Mouse (Mus musculus) granulocyte monocyte progenitor cell, adult 5-6 weeks (primary cell): ENCODE results near the gene Blcap. TPM values are rescaled to one million over a fixed set of nuclear protein-coding genes. Genes with fewer than 3 reads are reported as not detected.

Experiments
- ATAC-seq: replicated peaks from 2 replicates; pipeline ENCODE4 v1.8.0; 2016; ENCODE audit warnings: mild to moderate bottlenecking, moderate TSS enrichment, inconsistent platforms; ENCODE audit not compliant: poor library complexity, severe bottlenecking
- total RNA-seq, 2 experiments: library from RNA; stranded (forward) in 1 of 2; stranded (reverse) in 1 of 2; fragments of 200-712, 200-1000 nt in 1 of 2; fragments of >200 nt in 1 of 2; fragmentation: Nextera tagmentation in 1 of 2; gene quantifications; 2 replicates each; pipeline ENCODE4 v1.2.3; 2014 to 2017

The Blcap gene
- total RNA-seq, 2 experiments from 2014 or later = 7.9 to 13.4 TPM

- ATAC-seq = 0 out of 2 replicates have a peak, but pooled peaks have one; percentile 5
Measured at GRCm38 (mm10) chr2:157560302-157560701, 10.8 kb downstream of the Blcap start.

- no peak for ATAC-seq
Measured at GRCm38 (mm10) chr2:157559858-157560257, 11.2 kb downstream of the Blcap start, which contains the start of gene Nnat. Gene Nnat, plus strand, starts transcription at chr2:157560078.

GRCm38 (mm10) chr2:157559440-157559839, 11.6 kb downstream of the Blcap start:
- ATAC-seq = no peak

- ATAC-seq = peak; percentile 40; the same call in 1 of the 2 replicates
Measured at GRCm38 (mm10) chr2:157558520-157558919, 12.6 kb downstream of the Blcap start.

- peak; percentile 9; the same call in 1 of the 2 replicates for ATAC-seq
Measured at GRCm38 (mm10) chr2:157558051-157558450, 13.0 kb downstream of the Blcap start.

GRCm38 (mm10) chr2:157556074-157556698, 14.9 kb downstream of the Blcap start:
- no peak for ATAC-seq

GRCm38 (mm10) chr2:157552158-157552886, 18.8 kb downstream of the Blcap start:
- no peak for ATAC-seq

GRCm38 (mm10) chr2:157550292-157550691, 20.8 kb downstream of the Blcap start:
- no peak for ATAC-seq

- no peak for ATAC-seq
Measured at GRCm38 (mm10) chr2:157546686-157547085, 24.4 kb downstream of the Blcap start.

- no peak for ATAC-seq
Measured at GRCm38 (mm10) chr2:157544333-157544888, 26.7 kb downstream of the Blcap start.

- ATAC-seq = no peak
Measured at GRCm38 (mm10) chr2:157542415-157542814, 28.7 kb downstream of the Blcap start.

GRCm38 (mm10) chr2:157541631-157542030, 29.4 kb downstream of the Blcap start:
- no peak for ATAC-seq

- ATAC-seq = no peak
Measured at GRCm38 (mm10) chr2:157540953-157541569, 30.0 kb downstream of the Blcap start.

- no peak for ATAC-seq
Measured at GRCm38 (mm10) chr2:157540073-157540952, 30.8 kb downstream of the Blcap start.

- no peak for ATAC-seq
Measured at GRCm38 (mm10) chr2:157537118-157537517, 34.0 kb downstream of the Blcap start.

- no peak for ATAC-seq
Measured at GRCm38 (mm10) chr2:157536476-157537081, 34.5 kb downstream of the Blcap start.

- ATAC-seq = no peak
Measured at GRCm38 (mm10) chr2:157534163-157534562, 36.9 kb downstream of the Blcap start.

GRCm38 (mm10) chr2:157531681-157532426, 39.2 kb downstream of the Blcap start:
- ATAC-seq = no peak
